ENCODE assay signal across 15 mouse cellular contexts in genomic region chr10:103780127-103780526, GRCm38 (mm10).
"Had no signal": no experiment of that assay in that cellular context is flagged by ENCODE, and none has a peak within 500 bp of the region (broad histone marks: within the 10 kb centered on the region; RNA-seq: fewer than 3 reads in every experiment).

No protein-coding gene starts in this region.

- H3K27me3 ChIP-seq: liver, embryonic 12.5 days; megakaryocyte, embryonic 14.5 days; midbrain, embryonic 12.5 days; neural tube, embryonic 12.5 days; stomach, embryonic 15.5 days had no signal

- H3K4me1 ChIP-seq: liver, embryonic 12.5 days; megakaryocyte, embryonic 14.5 days; midbrain, embryonic 12.5 days; neural tube, embryonic 12.5 days; stomach, embryonic 15.5 days had no signal

- H3K4me3 ChIP-seq: liver, embryonic 12.5 days; megakaryocyte, embryonic 14.5 days; midbrain, embryonic 12.5 days; neural tube, embryonic 12.5 days; stomach, embryonic 15.5 days had no signal

- ATAC-seq: liver, embryonic 12.5 days had no signal

- H3K9me3 ChIP-seq: liver, embryonic 12.5 days; megakaryocyte, embryonic 14.5 days; midbrain, embryonic 12.5 days; neural tube, embryonic 12.5 days; stomach, embryonic 15.5 days had no signal

- H3K36me3 ChIP-seq: liver, embryonic 12.5 days; midbrain, embryonic 12.5 days; neural tube, embryonic 12.5 days; stomach, embryonic 15.5 days had no signal

- H3K27ac ChIP-seq: liver, embryonic 12.5 days; liver, embryonic 14.5 days; macrophage; midbrain, embryonic 12.5 days; neural tube, embryonic 12.5 days; stomach, embryonic 15.5 days; stomach, postnatal 0 days had no signal

- DNase-seq: lung, adult 18-20 months; lung, embryonic 14.5 days; lung, postnatal 10 days; right cerebral cortex, postnatal 14 days; thymus, adult 2 months; thymus, postnatal 25 days; thymus, postnatal 4 days had no signal

- H3K9ac ChIP-seq: liver, embryonic 12.5 days; liver, embryonic 14.5 days; lung, embryonic 14.5 days; midbrain, embryonic 12.5 days; neural tube, embryonic 12.5 days; stomach, embryonic 15.5 days had no signal

- H3K4me2 ChIP-seq: liver, embryonic 12.5 days; lung, embryonic 14.5 days; midbrain, embryonic 12.5 days; neural tube, embryonic 12.5 days; stomach, embryonic 15.5 days had no signal
